Mouse (Mus musculus): ENCODE results near the gene Slc5a3. TPM values are rescaled to one million over a fixed set of nuclear protein-coding genes. Genes with fewer than 3 reads are reported as not detected.
"Not testable (repeated sequence)": the region's sequence is repeated elsewhere in the genome, so short reads cannot be mapped to it uniquely, and the experiment has no call there.

The Slc5a3 gene
- total RNA-seq, 2 experiments from 2014 or later, result 4.1 to 5.3 TPM

- ATAC-seq (replicated peaks; ENCODE audit: poor library complexity, severe bottlenecking), result no peak
These were observed 2.1 kb downstream of the Slc5a3 start for GRCm38 (mm10) chr16:92060213-92060612.

GRCm38 (mm10) chr16:92061586-92061985, 3.5 kb downstream of the Slc5a3 start:
- no peak for ATAC-seq (replicated peaks; ENCODE audit: poor library complexity, severe bottlenecking)

GRCm38 (mm10) chr16:92062832-92063231, 4.7 kb downstream of the Slc5a3 start:
- no peak for ATAC-seq (replicated peaks; ENCODE audit: poor library complexity, severe bottlenecking)

- ATAC-seq (replicated peaks; ENCODE audit: poor library complexity, severe bottlenecking), result no peak
These were observed 6.7 kb downstream of the Slc5a3 start for GRCm38 (mm10) chr16:92064801-92065200.

GRCm38 (mm10) chr16:92070338-92070737, 12.2 kb downstream of the Slc5a3 start:
- no peak for ATAC-seq (replicated peaks; ENCODE audit: poor library complexity, severe bottlenecking)

- ATAC-seq (replicated peaks; ENCODE audit: poor library complexity, severe bottlenecking), result no peak
These were observed 18.7 kb downstream of the Slc5a3 start for GRCm38 (mm10) chr16:92076797-92077196.

GRCm38 (mm10) chr16:92083771-92084453, 25.8 kb downstream of the Slc5a3 start:
- no peak for ATAC-seq (replicated peaks; ENCODE audit: poor library complexity, severe bottlenecking)

- peak; percentile 67 for ATAC-seq (replicated peaks; ENCODE audit: poor library complexity, severe bottlenecking)
These were observed 31.1 kb downstream of the Slc5a3 start for GRCm38 (mm10) chr16:92089225-92089624.

GRCm38 (mm10) chr16:92091876-92092275, 33.8 kb downstream of the Slc5a3 start:
- no peak for ATAC-seq (replicated peaks; ENCODE audit: poor library complexity, severe bottlenecking)

GRCm38 (mm10) chr16:92098351-92099051, 40.4 kb downstream of the Slc5a3 start:
- ATAC-seq (replicated peaks; ENCODE audit: poor library complexity, severe bottlenecking), result no peak

- ATAC-seq (replicated peaks; ENCODE audit: poor library complexity, severe bottlenecking), result no peak
These were observed 41.5 kb downstream of the Slc5a3 start for GRCm38 (mm10) chr16:92099598-92099997.

GRCm38 (mm10) chr16:92100111-92100510, 42.0 kb downstream of the Slc5a3 start:
- no peak for ATAC-seq (replicated peaks; ENCODE audit: poor library complexity, severe bottlenecking)

GRCm38 (mm10) chr16:92102115-92102514, 44.0 kb downstream of the Slc5a3 start:
- ATAC-seq (replicated peaks; ENCODE audit: poor library complexity, severe bottlenecking), result no peak

- not testable (repeated sequence) for ATAC-seq (replicated peaks; ENCODE audit: poor library complexity, severe bottlenecking)
These were observed 44.8 kb downstream of the Slc5a3 start for GRCm38 (mm10) chr16:92102931-92103330.

GRCm38 (mm10) chr16:92103572-92104331, 45.6 kb downstream of the Slc5a3 start:
- ATAC-seq (replicated peaks; ENCODE audit: poor library complexity, severe bottlenecking), result no peak

GRCm38 (mm10) chr16:92104332-92104590, 46.1 kb downstream of the Slc5a3 start:
- no peak for ATAC-seq (replicated peaks; ENCODE audit: poor library complexity, severe bottlenecking)

GRCm38 (mm10) chr16:92104951-92105350, 46.8 kb downstream of the Slc5a3 start:
- ATAC-seq (replicated peaks; ENCODE audit: poor library complexity, severe bottlenecking), result no peak

GRCm38 (mm10) chr16:92105631-92106030, 47.5 kb downstream of the Slc5a3 start:
- no peak for ATAC-seq (replicated peaks; ENCODE audit: poor library complexity, severe bottlenecking)

GRCm38 (mm10) chr16:92107346-92107745, 49.2 kb downstream of the Slc5a3 start:
- no peak for ATAC-seq (replicated peaks; ENCODE audit: poor library complexity, severe bottlenecking)

- ATAC-seq (replicated peaks; ENCODE audit: poor library complexity, severe bottlenecking), result no peak
These were observed 56.7 kb downstream of the Slc5a3 start for GRCm38 (mm10) chr16:92114706-92115241.

All from granulocyte monocyte progenitor cell, adult 5-6 weeks (primary cell).